Mouse (Mus musculus): Measurements from ENCODE around the gene Avpr2.

The Avpr2 gene

GRCm38 (mm10) chrX:73891551-73892152 is at the start of gene Avpr2:
TSS of gene Avpr2 (plus strand) at chrX:73892102.
- DNase-seq (ENCODE audit: low spot score in 2 of 2) = no peak

- no peak for DNase-seq (ENCODE audit: low spot score in 2 of 2)
Measured at GRCm38 (mm10) chrX:73854326-73855086, 37.4 kb upstream of the Avpr2 start.

- DNase-seq (ENCODE audit: low spot score in 2 of 2) = peak; percentile 32 to 39
Measured at GRCm38 (mm10) chrX:73855087-73855408, 36.9 kb upstream of the Avpr2 start.

GRCm38 (mm10) chrX:73864692-73865091 is 27.2 kb upstream of the Avpr2 start:
- DNase-seq (ENCODE audit: low spot score in 2 of 2) = no peak

- DNase-seq (ENCODE audit: low spot score in 2 of 2) = no peak
Measured at GRCm38 (mm10) chrX:73867256-73867655, 24.6 kb upstream of the Avpr2 start.

- no peak for DNase-seq (ENCODE audit: low spot score in 2 of 2)
Measured at GRCm38 (mm10) chrX:73867852-73868251, 24.1 kb upstream of the Avpr2 start.

GRCm38 (mm10) chrX:73869334-73869733 is 22.6 kb upstream of the Avpr2 start:
- no peak for DNase-seq (ENCODE audit: low spot score in 2 of 2)

GRCm38 (mm10) chrX:73871474-73871873 is 20.4 kb upstream of the Avpr2 start:
- DNase-seq (ENCODE audit: low spot score in 2 of 2) = no peak

- DNase-seq (ENCODE audit: low spot score in 2 of 2) = no peak
Measured at GRCm38 (mm10) chrX:73871956-73872355, 19.9 kb upstream of the Avpr2 start.

GRCm38 (mm10) chrX:73875881-73876280 is 16.0 kb upstream of the Avpr2 start:
- no peak for DNase-seq (ENCODE audit: low spot score in 2 of 2)

- DNase-seq (ENCODE audit: low spot score in 2 of 2) = no peak
Measured at GRCm38 (mm10) chrX:73877014-73877413, 14.9 kb upstream of the Avpr2 start.

GRCm38 (mm10) chrX:73880194-73881035 is 11.5 kb upstream of the Avpr2 start:
- DNase-seq (ENCODE audit: low spot score in 2 of 2) = no peak

- no peak for DNase-seq (ENCODE audit: low spot score in 2 of 2)
Measured at GRCm38 (mm10) chrX:73881036-73881427, 10.9 kb upstream of the Avpr2 start.

GRCm38 (mm10) chrX:73881463-73881862 is 10.4 kb upstream of the Avpr2 start:
- no peak for DNase-seq (ENCODE audit: low spot score in 2 of 2)

- no peak for DNase-seq (ENCODE audit: low spot score in 2 of 2)
Measured at GRCm38 (mm10) chrX:73892833-73893232, 931 bp downstream of the Avpr2 start.

GRCm38 (mm10) chrX:73895719-73896118 is 3.8 kb downstream of the Avpr2 start, which contains the start of gene L1cam:
TSS of gene L1cam (minus strand) at chrX:73896105.
- no peak for DNase-seq (ENCODE audit: low spot score in 2 of 2)

GRCm38 (mm10) chrX:73897959-73898358 is 6.1 kb downstream of the Avpr2 start:
- DNase-seq (ENCODE audit: low spot score in 2 of 2) = no peak

- DNase-seq (ENCODE audit: low spot score in 2 of 2) = no peak
Measured at GRCm38 (mm10) chrX:73910049-73910448, 18.1 kb downstream of the Avpr2 start.

GRCm38 (mm10) chrX:73910451-73910850 is 18.5 kb downstream of the Avpr2 start:
- no peak for DNase-seq (ENCODE audit: low spot score in 2 of 2)

GRCm38 (mm10) chrX:73911156-73911555 is 19.3 kb downstream of the Avpr2 start:
- DNase-seq (ENCODE audit: low spot score in 2 of 2) = no peak

GRCm38 (mm10) chrX:73911588-73911987 is 19.7 kb downstream of the Avpr2 start:
- DNase-seq (ENCODE audit: low spot score in 2 of 2) = peak in 1 of 2 experiments; percentile 12
